Mouse (Mus musculus) kidney, adult 2 months (tissue): ENCODE data around the gene Ptpre.

Experiments
- CTCF ChIP-seq: fragments of 200-500 bp; conservative IDR thresholded peaks from 2 replicates; pipeline ENCODE4 v1.5.1; 2011; ENCODE audit warnings: low read depth, mild to moderate bottlenecking, control low read depth, low read length, moderate library complexity, mixed read lengths; ENCODE audit not compliant: insufficient read depth, insufficient read length
- POLR2A ChIP-seq: fragments of 200-500 bp; IDR thresholded peaks from one replicate; pipeline ENCODE4 v1.6.1; 2011; ENCODE audit warnings: low read depth, low read length, control low read depth

GRCm38 (mm10) chr7:135650061-135650460 lies 112.8 kb downstream of the Ptpre start:
- TF ChIP-seq CTCF (no peak), POLR2A (no peak)
